ENCODE assay signal across 31 mouse cellular contexts in the genomic region with DNA sequence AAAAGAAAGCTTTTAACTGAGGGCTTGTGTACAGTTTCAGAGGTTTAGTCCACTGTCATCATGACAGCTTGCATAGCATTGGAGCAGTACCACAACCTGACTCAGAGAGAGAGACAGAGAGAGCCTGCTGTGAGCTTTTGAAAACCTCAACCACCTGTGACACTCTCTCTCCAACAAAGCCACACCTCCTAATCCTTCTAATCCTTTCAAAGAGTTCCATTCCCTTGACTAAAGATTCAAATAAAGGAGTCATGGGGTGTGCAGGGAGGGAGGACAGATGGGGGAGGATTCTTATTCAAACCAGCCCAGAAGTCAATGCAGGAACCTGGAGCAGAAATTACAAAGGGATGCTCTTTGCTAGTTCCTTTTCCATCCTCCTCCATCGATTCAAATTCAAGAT. TPM values are rescaled to one million over a fixed set of nuclear protein-coding genes. Genes with fewer than 3 reads are reported as not detected.
"Had no signal": no experiment of that assay in that cellular context is flagged by ENCODE, and none has a peak within 500 bp of the region (broad histone marks: within the 10 kb centered on the region; RNA-seq: fewer than 3 reads in every experiment).

No protein-coding gene starts in this region.

- H3K27me3 ChIP-seq: embryonic facial prominence, embryonic 12.5 days; embryonic facial prominence, embryonic 13.5 days; embryonic facial prominence, embryonic 15.5 days; forebrain, embryonic 13.5 days; forebrain, embryonic 15.5 days had no signal

- H3K4me3 ChIP-seq: embryonic facial prominence, embryonic 10.5 days; embryonic facial prominence, embryonic 12.5 days; embryonic facial prominence, embryonic 13.5 days; embryonic facial prominence, embryonic 15.5 days; erythroblast, embryonic 14.5 days; forebrain, embryonic 10.5 days; forebrain, embryonic 12.5 days; forebrain, embryonic 13.5 days; forebrain, embryonic 15.5 days; gastrocnemius, adult 2 months; heart, adult 2 months had no signal

- ATAC-seq: forebrain, embryonic 13.5 days; forebrain, embryonic 14.5 days; forebrain, embryonic 15.5 days; forebrain, embryonic 16.5 days; forebrain, postnatal 0 days had no signal

- H3K27ac ChIP-seq: embryonic facial prominence, embryonic 10.5 days; embryonic facial prominence, embryonic 12.5 days; embryonic facial prominence, embryonic 13.5 days; embryonic facial prominence, embryonic 15.5 days; forebrain, embryonic 10.5 days; forebrain, embryonic 12.5 days; forebrain, embryonic 13.5 days; forebrain, embryonic 15.5 days; gastrocnemius, adult 2 months; heart, adult 2 months had no signal

- H3K4me2 ChIP-seq: embryonic facial prominence, embryonic 12.5 days; embryonic facial prominence, embryonic 13.5 days; embryonic facial prominence, embryonic 15.5 days; forebrain, embryonic 12.5 days; forebrain, embryonic 13.5 days; forebrain, embryonic 15.5 days had no signal

- H3K9me3 ChIP-seq: embryonic facial prominence, embryonic 12.5 days; embryonic facial prominence, embryonic 13.5 days; embryonic facial prominence, embryonic 15.5 days; forebrain, embryonic 10.5 days; forebrain, embryonic 12.5 days; forebrain, embryonic 13.5 days; forebrain, embryonic 15.5 days had no signal

- H3K9ac ChIP-seq: embryonic facial prominence, embryonic 12.5 days; embryonic facial prominence, embryonic 13.5 days; embryonic facial prominence, embryonic 15.5 days; forebrain, embryonic 12.5 days; forebrain, embryonic 13.5 days; forebrain, embryonic 15.5 days; forebrain, postnatal 0 days had no signal

- DNase-seq: cerebellum, adult 9-11 months; cerebellum, postnatal 10 days; cerebellum, postnatal 14 days; cerebellum, postnatal 25 days; cerebellum, postnatal 36 days; embryo, embryonic 11 days; forebrain, postnatal 0 days; gastrocnemius, adult 2 months; gastrocnemius, postnatal 10 days; gastrocnemius, postnatal 14 days; gastrocnemius, postnatal 25 days; gastrocnemius, postnatal 36 days; heart, adult 11 months; heart, adult 18-20 months; heart, adult 2 months had no signal

RNA-seq across cellular contexts. Expression of a gene that starts 6.5 kb away (rescaled TPM):
- polyA plus RNA-seq: cortical plate, adult 2 months; embryonic facial prominence, embryonic 11.5 days; embryonic facial prominence, embryonic 13.5 days; embryonic facial prominence, embryonic 14.5 days; erythroblast, embryonic 14.5 days; forebrain, embryonic 12.5 days; forebrain, embryonic 14.5 days; forebrain, embryonic 15.5 days; forebrain, embryonic 16.5 days; forebrain, postnatal 0 days; frontal cortex, adult 2 months; gonadal fat pad, adult 2 months; heart, adult 2 months had no signal
